Mouse (Mus musculus): ENCODE results near the gene Ntn3.

Ntn3 gene

DNA sequence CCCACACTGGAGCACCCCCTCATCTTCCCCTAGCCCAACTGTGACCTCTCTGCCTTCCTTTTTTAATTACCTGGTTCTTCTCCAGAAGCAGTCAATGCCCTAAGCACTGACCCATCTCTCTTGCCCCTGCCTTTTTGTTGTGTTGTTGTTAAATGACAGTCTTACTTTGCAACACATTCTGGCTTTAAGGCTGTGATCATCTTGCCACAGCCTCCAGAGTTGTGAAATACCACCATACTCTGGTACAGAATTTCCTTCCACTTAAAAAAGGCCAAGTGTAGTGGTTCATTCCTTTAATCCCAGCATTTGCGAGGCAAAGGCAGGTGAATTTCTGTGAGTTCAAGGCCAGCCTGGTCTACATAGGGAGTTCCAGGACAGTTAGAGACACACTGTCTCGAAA lies 18.4 kb downstream of the Ntn3 start:
- DNase-seq (ENCODE audit: low spot score in 2 of 2), result no peak

DNA sequence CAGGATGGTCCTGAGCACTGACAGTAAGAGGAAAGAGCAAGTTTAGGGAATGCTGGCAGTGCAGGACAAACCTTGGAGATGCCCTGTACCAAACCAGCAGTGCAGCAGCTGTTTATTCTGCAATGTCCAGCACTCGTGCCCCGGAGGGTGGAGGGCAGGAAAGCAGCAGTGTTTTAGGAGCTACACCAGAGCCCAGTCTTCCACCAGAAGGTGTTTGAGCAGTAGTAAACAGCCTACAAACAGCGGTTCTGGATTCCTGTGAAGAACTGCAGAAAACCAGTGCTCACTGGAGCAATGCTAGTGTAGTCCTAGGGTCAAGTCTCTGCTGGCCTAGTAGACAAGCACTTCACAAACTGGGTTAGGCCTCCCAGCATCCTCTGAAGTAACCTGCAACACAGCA lies 35.1 kb downstream of the Ntn3 start:
- no peak for DNase-seq (ENCODE audit: low spot score in 2 of 2)

DNA sequence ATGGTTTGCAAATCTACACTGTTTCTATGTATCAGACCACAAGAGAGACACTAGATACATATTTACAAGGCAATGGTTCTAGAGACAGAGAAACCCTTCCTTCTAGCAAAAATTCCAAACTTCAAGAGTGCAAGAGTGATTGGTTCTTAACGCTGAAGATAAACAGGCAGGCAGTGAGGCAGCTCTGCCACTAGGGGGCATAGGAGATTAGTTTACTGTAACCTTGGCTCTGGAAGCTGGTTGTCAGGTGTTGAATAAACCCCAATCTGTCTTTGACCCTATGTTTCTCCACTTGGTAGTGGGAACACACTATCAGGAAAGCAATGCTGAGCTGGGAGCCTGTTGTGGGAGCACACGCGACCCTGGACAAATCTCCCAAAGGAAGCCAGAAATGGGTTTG lies 35.9 kb downstream of the Ntn3 start:
- DNase-seq (ENCODE audit: low spot score in 2 of 2), result peak; percentile 62 to 76

DNA sequence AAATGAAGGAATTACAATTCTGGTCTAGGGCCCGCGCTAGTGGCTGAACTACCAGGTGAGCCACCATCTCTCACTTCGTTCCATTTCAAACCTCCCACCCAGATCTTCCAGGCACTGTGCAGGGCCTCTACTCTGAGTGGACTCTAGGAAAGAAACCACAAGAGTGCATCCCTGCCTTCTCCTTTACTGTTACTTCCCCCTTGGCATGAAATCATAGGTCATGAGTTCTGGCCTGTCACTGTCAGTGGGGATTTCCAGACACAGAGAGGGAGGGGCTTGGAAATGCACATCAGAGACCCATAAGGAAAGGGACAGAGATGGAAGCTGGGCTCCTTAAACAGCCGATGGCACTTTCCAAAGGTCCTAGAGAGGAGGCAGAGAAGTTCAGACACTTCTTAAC lies 37.6 kb downstream of the Ntn3 start:
- DNase-seq (ENCODE audit: low spot score in 2 of 2), result no peak

DNA sequence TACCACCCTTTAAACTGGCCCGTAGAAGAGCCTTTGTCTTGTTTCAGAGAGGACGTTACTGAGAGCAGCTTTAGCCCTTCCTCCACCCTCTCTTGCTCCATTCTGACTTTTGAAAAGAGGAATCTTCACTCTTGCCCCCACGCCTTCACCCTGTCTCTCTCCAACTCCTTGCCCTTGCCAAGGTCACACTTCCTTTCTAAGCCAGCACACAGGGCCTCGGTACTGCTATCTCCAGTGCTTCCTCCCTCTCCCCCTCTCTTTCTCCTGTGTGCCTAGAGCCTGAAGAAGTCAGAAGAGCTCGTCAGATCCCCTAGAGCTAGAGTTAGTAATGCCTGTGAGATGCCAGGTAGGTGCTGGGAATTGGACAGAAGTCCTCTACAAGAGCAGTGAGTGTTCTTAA lies 38.6 kb downstream of the Ntn3 start:
- no peak for DNase-seq (ENCODE audit: low spot score in 2 of 2)

DNA sequence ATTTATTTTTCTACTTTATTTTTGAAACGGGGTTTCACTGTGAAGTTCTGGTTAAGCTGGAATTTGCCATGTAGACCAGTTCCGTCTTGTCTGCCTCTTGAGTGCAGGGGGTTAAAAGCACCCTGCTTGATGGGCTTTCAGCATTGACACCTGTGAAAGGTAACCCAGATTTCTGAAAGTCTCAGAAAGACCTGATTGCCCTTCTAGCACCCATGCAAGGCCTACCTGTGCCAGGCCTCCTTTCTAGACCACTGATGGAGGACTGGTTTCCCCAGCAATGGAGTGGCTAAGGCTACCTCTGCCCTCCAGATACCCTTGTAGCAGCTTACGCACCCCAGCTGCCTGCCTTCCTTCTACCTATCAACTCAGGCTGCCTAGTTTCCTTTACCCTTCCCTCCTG lies 39.2 kb downstream of the Ntn3 start:
- no peak for DNase-seq (ENCODE audit: low spot score in 2 of 2)

DNA sequence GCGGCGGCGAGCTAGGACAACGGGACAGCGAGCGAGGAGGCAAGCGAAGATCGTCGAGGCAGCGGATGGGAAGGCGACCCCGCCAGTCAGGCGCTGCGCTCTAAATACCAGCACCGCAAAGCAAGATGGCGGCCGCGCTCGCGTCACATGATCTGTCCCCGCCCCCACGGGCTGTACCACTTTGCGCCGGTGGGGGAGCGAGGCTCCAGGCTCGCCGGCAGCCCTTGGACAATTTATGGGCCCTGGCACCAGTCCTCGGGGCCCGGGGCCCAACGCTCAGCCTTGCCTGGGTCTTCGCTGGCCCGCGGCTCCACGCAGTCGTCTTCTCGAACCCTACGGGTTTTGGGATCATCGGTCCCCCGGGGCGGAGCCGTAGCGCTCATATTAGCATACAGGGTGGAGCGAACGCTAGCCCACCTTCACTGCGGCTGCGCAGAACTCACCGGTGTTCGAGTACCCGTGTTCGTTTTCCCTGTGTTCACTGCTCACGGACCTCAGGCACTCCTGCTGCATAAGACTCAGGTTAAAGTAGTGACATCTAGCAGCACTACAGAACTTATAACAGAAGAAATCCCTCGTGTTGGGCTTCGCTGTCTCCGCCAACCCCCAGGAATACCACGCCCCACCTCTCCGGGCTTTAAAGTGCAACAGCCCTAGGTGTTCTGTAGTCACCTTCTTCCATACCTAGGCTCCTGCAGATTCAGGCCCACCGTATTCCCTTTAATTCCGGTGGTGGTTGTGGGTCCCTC lies 39.8 kb downstream of the Ntn3 start, which contains the start of gene Atp6v0c:
TSS of gene Atp6v0c (minus strand) at position 386 of the 749 bp plus-strand sequence.
- DNase-seq (ENCODE audit: low spot score in 2 of 2), result peak; percentile 97

DNA sequence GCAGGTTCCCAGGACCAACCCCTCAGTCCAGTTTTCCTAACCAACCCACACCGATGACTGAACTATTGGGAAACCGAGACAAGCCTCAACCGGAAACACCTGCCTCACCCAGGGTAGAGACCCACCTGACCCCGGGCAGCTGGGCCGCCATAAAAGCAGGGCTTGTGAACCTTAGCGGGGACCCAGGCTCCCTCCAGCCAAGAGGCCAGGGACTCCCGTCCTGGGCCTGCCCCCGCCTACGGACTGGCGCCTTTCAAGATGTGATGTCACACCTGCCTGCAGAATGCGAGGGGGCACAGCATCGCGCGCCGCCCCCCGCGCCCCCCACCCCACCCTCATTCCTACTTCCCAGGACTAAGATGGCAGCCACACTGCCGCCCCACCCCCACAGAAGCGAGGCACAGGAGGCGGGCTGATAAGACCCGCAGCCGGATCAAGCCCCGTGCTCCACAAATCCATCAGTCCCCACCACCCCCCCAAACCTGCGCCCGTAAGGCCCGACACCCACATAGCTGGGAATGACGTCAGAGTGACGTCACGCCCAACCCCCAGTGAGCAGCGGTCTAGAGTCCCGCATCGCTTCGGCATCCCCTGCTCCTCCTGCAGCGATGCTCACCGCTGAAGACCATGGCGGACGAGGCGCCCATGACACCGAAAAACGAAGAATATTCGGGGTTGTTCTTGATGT lies 40.6 kb downstream of the Ntn3 start:
- DNase-seq (ENCODE audit: low spot score in 2 of 2), result peak; percentile 72 to 73

DNA sequence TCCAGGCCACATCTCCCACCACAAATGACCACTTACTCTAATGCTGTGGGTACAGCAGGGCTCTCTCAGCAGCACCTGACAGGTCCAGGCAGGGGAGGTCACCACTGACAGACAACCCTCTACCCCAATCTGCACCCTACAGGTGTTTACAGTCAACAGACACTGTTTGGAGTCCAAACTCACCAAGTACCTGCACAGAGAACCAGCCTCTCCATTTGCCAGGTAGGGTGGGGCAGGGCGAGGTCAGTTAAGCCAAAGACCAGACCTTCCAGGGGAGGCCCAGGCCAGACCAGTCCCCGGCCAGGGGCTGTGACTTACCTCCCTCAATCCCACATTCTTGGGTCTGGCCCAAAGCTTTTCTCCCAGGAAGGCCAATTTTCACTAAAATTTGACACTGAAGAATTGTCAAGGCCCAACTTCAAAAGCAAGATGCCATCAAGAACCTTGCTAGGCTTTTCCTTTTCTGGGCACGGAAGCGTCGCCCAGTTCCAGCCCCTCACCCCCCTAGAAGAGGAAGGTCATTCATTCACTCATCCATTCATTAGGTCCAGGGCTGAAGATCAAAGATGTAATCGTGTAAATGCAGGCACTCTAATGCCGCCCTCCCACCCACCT lies 41.3 kb downstream of the Ntn3 start:
- no peak for DNase-seq (ENCODE audit: low spot score in 2 of 2)

DNA sequence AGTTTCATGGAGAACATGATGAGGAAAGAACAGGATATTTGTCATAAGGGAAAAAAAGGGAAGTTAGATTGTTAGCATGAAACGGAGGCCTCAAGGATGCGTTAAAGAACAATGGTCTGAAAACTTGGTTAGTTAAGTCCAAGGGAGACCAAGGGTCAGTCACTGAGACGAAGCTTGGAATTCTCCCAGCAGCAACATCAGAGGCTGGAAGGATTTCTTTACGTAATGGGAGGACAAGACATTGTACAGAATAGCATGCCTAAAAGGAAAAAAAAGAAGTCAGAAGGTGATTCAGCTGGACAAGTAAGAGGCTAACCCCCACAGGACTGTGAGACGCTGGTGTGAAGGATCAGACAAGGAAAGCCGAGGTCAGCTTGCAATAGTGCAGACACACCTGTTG lies 42.2 kb downstream of the Ntn3 start:
- no peak for DNase-seq (ENCODE audit: low spot score in 2 of 2)

DNA sequence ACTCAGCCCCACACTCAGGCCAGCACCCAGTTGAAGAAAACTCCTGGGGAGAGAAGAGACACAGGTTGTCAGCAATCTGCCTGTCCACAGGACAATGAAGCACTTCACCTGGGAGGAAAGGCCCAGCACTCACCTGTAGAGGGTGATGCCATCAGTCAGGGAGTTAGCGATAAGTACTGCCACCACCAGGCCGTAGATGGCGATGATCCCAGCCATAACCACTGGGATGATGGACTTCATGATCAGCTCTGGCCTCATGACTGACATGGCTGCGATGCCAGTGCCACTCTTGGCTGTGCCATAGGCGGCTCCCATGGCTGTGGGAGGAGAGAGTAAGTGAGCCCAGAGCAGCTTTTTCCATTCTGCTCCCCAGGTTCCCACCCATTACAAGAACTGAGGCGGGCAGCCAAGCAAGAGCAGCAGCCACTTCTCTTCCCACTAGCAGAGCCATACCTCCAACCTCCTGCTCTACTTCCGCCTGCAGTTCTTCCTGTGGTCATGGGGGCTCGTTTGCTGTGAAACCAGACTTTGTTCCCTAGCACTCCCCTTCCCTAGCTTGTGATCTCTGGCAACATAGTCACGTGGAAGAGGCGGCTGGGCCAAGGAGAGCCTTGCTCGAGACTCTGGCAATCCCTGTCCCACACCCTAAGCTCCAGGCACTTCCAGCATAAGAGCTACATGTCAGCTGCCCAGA lies 44.6 kb downstream of the Ntn3 start:
- DNase-seq (ENCODE audit: low spot score in 2 of 2), result no peak

DNA sequence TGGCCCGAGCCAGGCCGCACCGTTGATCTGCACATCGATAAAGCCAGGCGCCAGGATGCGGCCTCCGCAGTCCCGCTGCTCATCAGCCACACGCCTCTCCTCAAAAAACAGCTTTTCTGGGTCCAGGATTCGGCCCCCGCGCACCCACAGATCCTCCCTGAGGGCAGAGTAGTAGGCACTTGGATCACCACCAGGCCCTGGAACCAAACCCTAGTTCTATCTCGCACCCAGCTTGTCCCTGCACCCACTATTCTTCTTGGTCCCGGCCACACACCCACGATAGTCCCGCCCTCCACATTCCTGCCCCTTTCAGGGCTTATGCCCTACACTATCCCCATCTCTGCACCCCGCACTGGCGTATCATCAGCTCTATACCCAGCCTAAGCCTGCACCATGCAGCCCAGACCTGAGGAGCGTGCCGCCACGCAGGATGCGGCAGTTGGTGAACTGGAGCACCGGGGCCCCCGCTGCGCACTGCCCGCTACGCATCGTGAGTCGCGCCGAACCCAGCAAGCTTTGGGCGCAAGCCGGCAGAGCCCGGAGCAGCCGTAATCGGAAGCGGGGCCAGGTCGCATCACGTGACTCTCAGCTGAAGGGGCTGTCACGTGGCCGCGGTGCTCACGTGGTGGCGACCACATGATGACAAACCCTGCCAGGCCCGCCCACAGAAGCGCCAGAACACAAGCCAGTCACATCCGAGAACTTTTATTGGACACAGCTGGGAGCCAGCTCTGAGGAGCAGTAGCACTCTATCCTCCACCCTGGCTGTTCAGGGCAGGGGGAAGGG lies 46.0 kb downstream of the Ntn3 start, which contains the start of gene Amdhd2:
TSS of gene Amdhd2 (minus strand) at position 591 of the 787 bp plus-strand sequence.
- DNase-seq (ENCODE audit: low spot score in 2 of 2), result peak; percentile 98 to 99

DNA sequence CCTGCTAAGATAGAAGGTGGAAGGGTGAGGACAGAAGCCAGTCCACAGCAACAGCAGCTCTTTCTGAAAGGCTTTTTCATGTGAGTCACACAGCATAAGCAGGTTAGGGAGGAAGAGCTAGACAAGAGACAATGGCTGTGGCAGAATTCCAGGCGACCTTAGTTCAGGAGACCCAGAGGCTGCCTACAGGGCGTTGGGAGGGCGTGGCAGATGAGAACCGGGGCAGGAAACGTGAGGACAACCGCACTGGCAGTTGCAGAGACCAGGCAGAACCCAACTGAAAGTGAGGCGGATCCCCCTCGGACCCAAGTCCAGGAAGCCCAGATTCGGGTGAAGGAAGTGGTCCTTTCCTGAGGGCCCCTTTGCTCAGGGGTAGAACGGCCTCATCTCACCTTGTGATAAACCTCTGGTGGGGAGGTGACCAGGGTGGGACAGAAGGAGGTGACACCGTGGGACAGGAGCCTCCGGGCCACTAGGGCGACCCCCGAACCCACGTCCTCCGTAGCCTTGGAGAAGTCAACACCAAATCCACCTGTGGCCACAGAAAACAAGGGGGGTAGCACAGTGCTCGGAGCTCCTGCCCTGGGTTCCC lies 46.7 kb downstream of the Ntn3 start:
- no peak for DNase-seq (ENCODE audit: low spot score in 2 of 2)

DNA sequence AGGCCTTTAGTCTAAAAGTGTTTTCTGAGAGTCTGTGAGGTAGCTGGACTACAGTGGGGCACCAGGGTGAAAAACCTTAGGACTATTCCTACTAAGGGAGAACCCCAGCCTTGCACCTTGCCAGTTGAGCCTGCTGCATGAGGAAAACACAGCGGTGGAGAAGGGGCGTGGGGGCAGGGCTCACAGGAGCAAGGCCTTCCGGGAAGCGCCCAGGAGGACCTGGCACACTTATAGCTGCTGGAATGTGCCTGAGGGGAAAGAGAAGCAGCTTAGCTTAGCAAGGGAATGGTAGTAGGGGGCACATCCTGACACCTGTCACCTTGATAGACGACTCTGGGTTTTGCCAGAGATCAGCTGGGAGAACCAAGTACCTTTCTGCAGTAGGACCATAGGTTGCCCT lies 47.9 kb downstream of the Ntn3 start:
- DNase-seq (ENCODE audit: low spot score in 2 of 2), result no peak

DNA sequence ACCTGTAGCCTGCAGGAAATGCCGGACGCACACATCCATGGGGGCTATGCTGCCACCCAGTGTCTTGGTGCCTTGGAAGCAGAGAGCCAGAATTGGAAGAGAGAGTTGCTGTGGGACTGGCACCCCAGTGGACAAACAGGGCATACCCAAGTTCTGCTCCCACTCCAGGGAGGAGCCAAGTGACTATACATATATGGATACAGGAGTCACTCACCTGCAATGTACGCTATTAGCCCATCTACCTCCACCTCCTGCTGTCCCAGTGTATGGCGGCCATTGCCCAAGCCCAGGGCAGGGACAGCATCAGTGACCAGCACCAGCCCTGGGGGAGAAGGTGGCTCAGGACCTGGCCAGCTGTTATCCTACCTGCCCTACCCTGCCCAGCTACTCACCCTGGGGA lies 51.8 kb downstream of the Ntn3 start:
- DNase-seq (ENCODE audit: low spot score in 2 of 2), result no peak

DNA sequence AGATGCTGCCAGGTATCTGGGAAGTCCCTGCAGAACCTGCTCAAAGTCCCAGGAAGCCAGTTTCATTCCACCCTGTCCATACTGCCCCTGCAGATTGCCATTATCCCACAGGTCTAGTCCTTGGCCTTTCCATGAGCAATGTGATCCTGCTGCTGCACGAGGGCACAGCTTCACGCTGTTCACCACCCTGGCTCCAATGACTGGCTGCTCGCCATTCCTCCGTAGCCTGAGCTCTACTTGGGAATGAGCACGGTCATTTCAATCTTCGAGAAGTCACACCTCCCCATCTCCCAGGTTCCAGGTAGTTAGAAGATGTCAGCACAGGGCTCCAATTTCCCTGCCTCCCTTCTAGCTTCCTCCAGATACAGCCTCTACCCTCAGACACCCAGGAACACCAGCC lies 52.2 kb downstream of the Ntn3 start:
- no peak for DNase-seq (ENCODE audit: low spot score in 2 of 2)

DNA sequence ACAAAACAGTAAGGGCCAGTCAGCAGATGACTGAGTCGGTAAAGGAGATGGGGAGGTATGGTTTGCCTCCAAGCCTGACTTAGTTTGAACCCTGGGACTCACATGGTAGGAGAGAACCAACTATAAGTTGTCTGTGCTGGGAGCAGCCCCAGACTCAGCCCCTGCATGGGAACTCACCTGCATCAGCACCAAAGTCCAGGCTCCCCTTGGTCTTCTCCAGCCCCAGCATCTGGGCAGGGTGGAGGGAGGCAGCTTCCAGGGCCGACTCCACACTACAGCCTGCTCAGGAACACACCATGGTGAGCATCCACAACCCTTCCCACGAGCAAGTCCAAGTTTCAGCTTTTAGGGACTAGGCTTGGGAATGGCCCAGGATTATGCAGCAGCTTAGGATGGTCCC lies 52.9 kb downstream of the Ntn3 start:
- no peak for DNase-seq (ENCODE audit: low spot score in 2 of 2)

DNA sequence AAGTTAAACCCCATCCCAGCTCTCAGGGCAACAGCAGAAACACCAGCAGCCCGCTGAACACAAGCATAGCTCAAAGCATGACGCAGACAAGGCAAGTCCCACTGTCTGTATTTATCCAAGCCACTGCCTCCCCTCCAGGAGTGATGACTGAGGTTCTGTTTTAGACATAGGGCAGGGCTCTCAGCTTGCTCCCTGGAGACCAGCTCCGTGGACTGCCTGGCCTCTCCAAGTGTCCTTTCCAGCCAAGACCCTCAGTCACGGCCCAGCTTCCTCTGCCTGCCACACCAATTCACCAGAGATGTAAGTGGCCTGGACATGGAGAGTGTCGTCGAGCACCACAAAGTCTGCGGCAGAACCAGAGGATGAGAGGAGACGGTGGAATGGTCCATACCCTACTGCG lies 53.6 kb downstream of the Ntn3 start:
- DNase-seq (ENCODE audit: low spot score in 2 of 2), result no peak

DNA sequence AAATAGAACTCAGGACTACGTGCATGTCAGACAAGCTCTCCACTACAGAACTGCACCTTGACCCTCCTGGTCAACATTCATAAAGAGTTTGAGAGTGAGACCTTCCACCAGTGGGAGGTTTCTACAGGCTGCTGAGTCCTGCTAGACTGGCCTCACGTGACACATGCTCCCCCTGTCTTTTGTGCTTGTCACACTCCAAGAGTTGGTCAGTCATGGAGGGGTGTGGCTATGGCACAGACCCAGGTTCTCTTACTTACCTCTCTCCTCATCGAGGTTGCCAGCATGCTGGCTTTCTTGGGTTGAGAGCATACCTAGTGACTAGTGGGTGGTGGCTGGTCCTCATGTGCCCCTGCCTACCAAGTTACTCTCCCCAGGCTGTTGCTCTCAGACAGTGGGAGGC lies 54.9 kb downstream of the Ntn3 start:
- no peak for DNase-seq (ENCODE audit: low spot score in 2 of 2)

Data from frontal cortex, postnatal 36 days (tissue).